In genomic region chr16:95990462-95991121, GRCm38 (mm10) we compare ENCODE assay signal across 8 mouse cellular contexts. TPM values are rescaled to one million over a fixed set of nuclear protein-coding genes. Genes with fewer than 3 reads are reported as not detected.
DNase-seq lines count a peak whose midpoint lies in the region; ATAC-seq lines count a peak whose summit lies in the region.

Psmg1 (minus strand) TSS chr16:95990960.

- WGBS in intestine, embryonic 14.5 days: under 1% methylated on average over 59 of the region's 62 CpGs

- peak within 1 kb of the TSS; percentile 73 for H3K9ac ChIP-seq in intestine, embryonic 14.5 days (ENCODE audit: low read length)

- intact Hi-C loops in left cerebral cortex, postnatal 14 days (cut with DNase I): no loop called here

- peaks cover 38% of the 10 kb centered on the region for H3K36me3 ChIP-seq in intestine, embryonic 14.5 days (ENCODE audit: control insufficient read depth, insufficient read depth, low read length)

- H3K9me3 ChIP-seq in intestine, embryonic 14.5 days (ENCODE audit: control insufficient read depth, low read length): no peaks in the 10 kb centered on the region

- H3K27me3 ChIP-seq in intestine, embryonic 14.5 days (replicated peaks; ENCODE audit: control insufficient read depth, insufficient read depth, low read length): no peaks in the 10 kb centered on the region

- DNase-seq in adrenal gland, adult (ENCODE audit: inconsistent age in 2 of 2, low spot score in 1 of 2): peak; percentile 96 to 100
- DNase-seq in embryo, embryonic 10.5 days (ENCODE audit: low spot score): peak; percentile 97
- peak; percentile 95 for DNase-seq in gastrocnemius, postnatal 25 days
- DNase-seq in intestine, embryonic 14.5 days (ENCODE audit: low spot score): peak; percentile 100
- peak; percentile 97 to 98 for DNase-seq in left cerebral cortex, postnatal 14 days (ENCODE audit: low spot score in 2 of 2)
- DNase-seq in mesoderm, embryonic 11.5 days (ENCODE audit: low read depth, low spot score): peak; percentile 98
- DNase-seq in right cerebral cortex, postnatal 36 days (ENCODE audit: low spot score in 2 of 2): peak; percentile 91 to 93
- DNase-seq in yolk sac, embryonic 10.5 days (ENCODE audit: low spot score): peak; percentile 95

- peak within 1 kb of the TSS; percentile 79 for H3K4me2 ChIP-seq in intestine, embryonic 14.5 days (ENCODE audit: low read length)

- peak within 1 kb of the TSS; percentile 70 for H3K4me3 ChIP-seq in intestine, embryonic 14.5 days (ENCODE audit: low read depth, low read length)

- peak within 1 kb of the TSS; percentile 85 for H3K27ac ChIP-seq in intestine, embryonic 14.5 days (ENCODE audit: low read depth)

- ATAC-seq in intestine, embryonic 14.5 days (replicated peaks; ENCODE audit: low FRiP score, low TSS enrichment, low read depth): peak; percentile 92

- peaks cover 2% of the 10 kb centered on the region; the same call in 1 of the 2 replicates for H3K4me1 ChIP-seq in intestine, embryonic 14.5 days (replicated peaks; ENCODE audit: control insufficient read depth, insufficient read depth, low read length)

RNA-seq across cellular contexts. Expression of gene Psmg1, which starts in this region (rescaled TPM):
- 10 to 100 TPM in 1 of 2 experiments, 1 to 10 TPM in 1; 9.5 to 10.3 TPM for total RNA-seq in gastrocnemius, postnatal 25 days (2021)
- polyA plus RNA-seq in intestine, embryonic 14.5 days (2014; fragmentation: Nextera tagmentation; extraction: Ambion mirVana): 86.1 and 94.8 TPM in 2 replicates
- total RNA-seq in left cerebral cortex, postnatal 14 days (2021): 10 to 100 TPM; 16.8 to 17.2 TPM

Comparison
In these comparisons a context has a peak if more than half of its experiments do, and no peak if none do; other contexts are left out.
1. Peak in every context shown above with its lines: DNase-seq, ATAC-seq, H3K4me3 ChIP-seq and H3K27ac ChIP-seq.